Mouse (Mus musculus): ENCODE results near the gene Krt8. TPM values are rescaled to one million over a fixed set of nuclear protein-coding genes. Genes with fewer than 3 reads are reported as not detected.

The Krt8 gene
- polyA plus RNA-seq, 1 experiment: 0.61 TPM

DNA sequence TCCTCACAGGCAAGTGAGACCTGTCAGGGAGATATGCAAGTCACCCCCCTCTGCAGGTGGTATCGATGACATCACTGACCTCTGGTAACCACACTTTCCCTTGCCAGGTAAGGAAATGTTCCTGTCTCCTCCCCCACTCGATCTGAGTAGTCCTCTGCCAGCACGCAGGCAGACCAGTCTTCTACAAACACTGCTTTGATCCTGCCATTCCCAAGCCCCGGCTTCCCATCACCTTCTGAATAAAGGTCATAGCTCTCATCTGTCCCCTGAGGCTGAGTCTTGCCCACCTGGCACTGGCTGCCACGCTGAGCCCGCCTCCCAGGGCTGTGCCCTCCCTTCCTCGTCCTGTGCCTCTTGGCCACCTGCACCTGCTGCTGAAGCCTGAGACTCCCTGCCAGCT, 12.5 kb upstream of the Krt8 start:
- no peaks in the 10 kb centered on the region; the same call in none of the 2 replicates for H3K4me1 ChIP-seq (ENCODE audit: control insufficient read depth, insufficient read depth, low read length)
- no peaks in the 10 kb centered on the region for H3K27me3 ChIP-seq (ENCODE audit: control insufficient read depth, insufficient read depth, low read length)
- no peak for TF ChIP-seq POLR2A (IDR thresholded peaks at IDR 0.05; ENCODE audit: borderline replicate concordance, insufficient read depth, low read length)
- no peak for TF ChIP-seq CTCF (IDR thresholded peaks at IDR 0.05; ENCODE audit: borderline replicate concordance, insufficient read depth, low read depth, low read length)
- no peak overlapping the region for H3K27ac ChIP-seq (ENCODE audit: insufficient read depth, low read length)
- 32% methylated on average over 7 of the region's 7 CpGs for WGBS
- H3K4me3 ChIP-seq (replicated peaks; ENCODE audit: insufficient read depth, low read depth, low read length): no peak overlapping the region
- DNase-seq: no peak

DNA sequence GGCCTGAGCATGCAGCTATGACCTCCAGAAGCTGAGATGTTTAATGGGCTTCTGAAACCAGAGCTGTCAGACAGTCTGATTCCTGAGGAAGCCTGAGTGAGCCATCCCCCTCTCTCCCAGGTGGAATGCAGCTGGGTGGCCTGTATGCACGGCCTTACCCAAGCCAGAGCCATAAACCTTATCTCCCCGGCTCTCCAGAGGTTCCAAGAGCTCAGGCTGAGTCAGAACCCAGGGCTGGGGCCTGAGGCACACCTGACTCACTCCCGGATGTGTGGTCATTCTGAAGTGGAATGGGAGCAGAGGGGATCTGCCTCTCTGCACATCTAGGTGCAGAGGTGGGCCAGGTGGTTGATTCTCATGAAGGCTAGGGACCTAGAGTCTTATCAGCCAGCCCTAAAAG, 11.8 kb upstream of the Krt8 start:
- Histone ChIP-seq H3K4me3 (replicated peaks; ENCODE audit: insufficient read depth, low read depth, low read length) (no peak overlapping the region), H3K27ac (ENCODE audit: insufficient read depth, low read length) (no peak overlapping the region), H3K27me3 (ENCODE audit: control insufficient read depth, insufficient read depth, low read length) (no peaks in the 10 kb centered on the region), H3K4me1 (ENCODE audit: control insufficient read depth, insufficient read depth, low read length) (no peaks in the 10 kb centered on the region; the same call in none of the 2 replicates)
- TF ChIP-seq CTCF (IDR thresholded peaks at IDR 0.05; ENCODE audit: borderline replicate concordance, insufficient read depth, low read depth, low read length): no peak
- DNase-seq: no peak
- WGBS: 70% methylated on average over 3 of the region's 3 CpGs

DNA sequence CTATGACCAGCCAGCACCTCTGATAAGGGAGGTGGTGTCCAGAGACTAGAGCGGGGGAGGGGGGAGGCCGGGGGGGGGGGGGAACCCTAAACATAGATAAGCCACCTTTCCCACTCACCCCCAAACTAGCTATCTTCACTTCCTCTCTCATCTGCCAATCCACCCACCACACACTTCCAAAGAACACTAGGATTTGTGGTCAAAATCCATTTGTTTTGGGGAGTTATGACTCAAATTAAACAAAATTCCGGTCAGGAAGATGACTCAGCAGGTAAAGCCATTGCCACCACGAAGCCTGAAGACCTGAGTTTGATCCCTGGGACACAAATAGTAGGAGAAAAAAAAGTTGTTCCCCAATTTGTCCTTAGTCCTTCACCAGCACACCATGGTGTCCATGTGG, 10.6 kb upstream of the Krt8 start:
- no peak for TF ChIP-seq POLR2A (IDR thresholded peaks at IDR 0.05; ENCODE audit: borderline replicate concordance, insufficient read depth, low read length)
- TF ChIP-seq CTCF (IDR thresholded peaks at IDR 0.05; ENCODE audit: borderline replicate concordance, insufficient read depth, low read depth, low read length): no peak
- Histone ChIP-seq H3K4me3 (replicated peaks; ENCODE audit: insufficient read depth, low read depth, low read length) (no peak overlapping the region), H3K4me1 (ENCODE audit: control insufficient read depth, insufficient read depth, low read length) (no peaks in the 10 kb centered on the region; the same call in none of the 2 replicates), H3K27ac (ENCODE audit: insufficient read depth, low read length) (no peak overlapping the region), H3K27me3 (ENCODE audit: control insufficient read depth, insufficient read depth, low read length) (no peaks in the 10 kb centered on the region)
- 54% methylated on average over 4 of the region's 4 CpGs for WGBS
- no peak for DNase-seq

DNA sequence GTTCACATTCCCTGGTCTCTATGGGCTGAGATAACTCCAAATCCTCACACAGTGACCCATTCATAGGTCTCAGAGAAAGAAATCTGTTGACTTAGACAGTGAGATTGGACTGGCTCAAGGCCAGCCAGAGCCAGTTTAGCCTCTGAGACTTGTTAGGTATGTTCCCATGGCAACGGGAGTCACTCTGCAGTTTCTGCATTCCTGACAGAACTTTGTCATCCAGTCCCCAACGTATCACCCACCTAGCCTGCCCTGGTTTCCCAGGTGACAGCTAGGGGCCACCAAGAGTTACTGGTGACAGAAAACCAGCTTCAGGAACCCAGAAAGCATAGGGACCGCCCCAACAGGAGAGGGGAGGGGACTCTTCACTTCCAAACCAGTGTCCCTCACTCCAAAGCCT, 9.4 kb upstream of the Krt8 start:
- no peak for TF ChIP-seq CTCF (IDR thresholded peaks at IDR 0.05; ENCODE audit: borderline replicate concordance, insufficient read depth, low read depth, low read length)
- TF ChIP-seq POLR2A (IDR thresholded peaks at IDR 0.05; ENCODE audit: borderline replicate concordance, insufficient read depth, low read length): no peak
- WGBS: 60% methylated on average over 3 of the region's 3 CpGs

DNA sequence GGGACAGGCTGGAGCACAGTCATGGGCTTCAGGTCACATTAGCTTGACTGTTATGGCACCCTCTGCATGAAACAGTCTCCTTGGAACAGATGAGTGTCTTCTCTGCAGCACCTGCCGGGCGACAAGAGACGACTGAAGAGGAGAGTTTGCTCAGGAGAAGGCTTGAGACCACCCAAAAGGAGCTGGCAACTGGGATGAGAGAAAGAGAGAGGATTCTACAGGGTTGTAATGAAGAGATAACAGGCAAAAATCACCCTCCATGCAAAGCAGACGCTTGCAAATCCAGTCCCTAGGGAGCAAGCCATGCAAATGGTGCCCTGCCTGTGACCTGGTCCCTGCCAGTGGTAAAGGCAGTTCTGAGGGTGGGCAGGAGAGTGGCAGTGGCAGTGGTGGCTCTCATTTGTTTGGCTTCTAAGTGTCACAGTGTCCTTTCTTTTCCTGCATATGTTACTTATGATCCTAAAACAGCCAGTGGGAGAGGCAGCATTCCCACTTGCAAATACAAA, 8.0 kb upstream of the Krt8 start:
- no peak for DNase-seq
- 53% methylated on average over 4 of the region's 4 CpGs for WGBS
- no peak for TF ChIP-seq CTCF (IDR thresholded peaks at IDR 0.05; ENCODE audit: borderline replicate concordance, insufficient read depth, low read depth, low read length)
- TF ChIP-seq POLR2A (IDR thresholded peaks at IDR 0.05; ENCODE audit: borderline replicate concordance, insufficient read depth, low read length): no peak
- H3K27ac ChIP-seq (ENCODE audit: insufficient read depth, low read length): no peak overlapping the region
- no peak overlapping the region for H3K4me3 ChIP-seq (replicated peaks; ENCODE audit: insufficient read depth, low read depth, low read length)
- no peaks in the 10 kb centered on the region for H3K27me3 ChIP-seq (ENCODE audit: control insufficient read depth, insufficient read depth, low read length)
- no peaks in the 10 kb centered on the region; the same call in none of the 2 replicates for H3K4me1 ChIP-seq (ENCODE audit: control insufficient read depth, insufficient read depth, low read length)

More for the DNA sequence above, 9.4 kb upstream of the Krt8 start:
- DNase-seq: no peak
- Histone ChIP-seq H3K27me3 (ENCODE audit: control insufficient read depth, insufficient read depth, low read length) (no peaks in the 10 kb centered on the region), H3K27ac (ENCODE audit: insufficient read depth, low read length) (no peak overlapping the region), H3K4me3 (replicated peaks; ENCODE audit: insufficient read depth, low read depth, low read length) (no peak overlapping the region), H3K4me1 (ENCODE audit: control insufficient read depth, insufficient read depth, low read length) (no peaks in the 10 kb centered on the region; the same call in none of the 2 replicates)

DNA sequence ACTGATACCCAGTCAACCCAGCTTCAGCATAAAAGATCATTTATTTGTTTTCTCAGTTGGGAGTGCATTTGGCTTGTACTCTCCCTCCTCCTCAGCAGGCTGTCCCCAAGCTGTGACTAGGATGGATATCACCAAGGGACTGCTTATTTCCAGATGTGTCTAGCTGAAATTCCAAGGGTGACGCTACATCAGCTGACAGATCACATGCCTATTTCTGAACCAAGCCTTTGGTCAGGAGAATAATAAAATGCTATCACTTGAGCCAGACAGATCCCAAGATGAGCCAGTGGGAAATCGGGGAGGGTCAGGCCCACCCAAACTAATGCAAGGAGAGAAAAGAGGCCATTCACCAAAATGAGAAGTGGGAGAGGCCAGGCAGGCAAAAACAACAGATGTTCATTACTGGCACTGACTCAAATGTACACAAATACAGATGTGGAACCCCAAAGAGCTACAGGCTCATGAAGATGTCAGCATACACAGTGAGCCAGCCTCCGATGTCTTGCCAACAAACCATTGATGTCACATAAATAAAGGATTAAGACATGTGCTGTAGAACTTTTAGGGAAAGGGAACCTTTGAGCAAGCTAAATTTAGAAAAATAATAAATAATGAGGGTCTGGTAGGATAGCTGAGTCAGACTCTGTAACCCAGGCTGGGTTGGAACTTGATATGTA, 6.4 kb upstream of the Krt8 start:
- no peak for DNase-seq
- 63% methylated on average over 3 of the region's 3 CpGs for WGBS
- H3K27me3 ChIP-seq (ENCODE audit: control insufficient read depth, insufficient read depth, low read length): no peaks in the 10 kb centered on the region
- no peaks in the 10 kb centered on the region for H3K4me1 ChIP-seq (ENCODE audit: control insufficient read depth, insufficient read depth, low read length)
- no peak overlapping the region for H3K4me3 ChIP-seq (replicated peaks; ENCODE audit: insufficient read depth, low read depth, low read length)
- TF ChIP-seq POLR2A (IDR thresholded peaks at IDR 0.05; ENCODE audit: borderline replicate concordance, insufficient read depth, low read length): no peak
- no peak for TF ChIP-seq CTCF (IDR thresholded peaks at IDR 0.05; ENCODE audit: borderline replicate concordance, insufficient read depth, low read depth, low read length)
- H3K27ac ChIP-seq (ENCODE audit: insufficient read depth, low read length): no peak overlapping the region

DNA sequence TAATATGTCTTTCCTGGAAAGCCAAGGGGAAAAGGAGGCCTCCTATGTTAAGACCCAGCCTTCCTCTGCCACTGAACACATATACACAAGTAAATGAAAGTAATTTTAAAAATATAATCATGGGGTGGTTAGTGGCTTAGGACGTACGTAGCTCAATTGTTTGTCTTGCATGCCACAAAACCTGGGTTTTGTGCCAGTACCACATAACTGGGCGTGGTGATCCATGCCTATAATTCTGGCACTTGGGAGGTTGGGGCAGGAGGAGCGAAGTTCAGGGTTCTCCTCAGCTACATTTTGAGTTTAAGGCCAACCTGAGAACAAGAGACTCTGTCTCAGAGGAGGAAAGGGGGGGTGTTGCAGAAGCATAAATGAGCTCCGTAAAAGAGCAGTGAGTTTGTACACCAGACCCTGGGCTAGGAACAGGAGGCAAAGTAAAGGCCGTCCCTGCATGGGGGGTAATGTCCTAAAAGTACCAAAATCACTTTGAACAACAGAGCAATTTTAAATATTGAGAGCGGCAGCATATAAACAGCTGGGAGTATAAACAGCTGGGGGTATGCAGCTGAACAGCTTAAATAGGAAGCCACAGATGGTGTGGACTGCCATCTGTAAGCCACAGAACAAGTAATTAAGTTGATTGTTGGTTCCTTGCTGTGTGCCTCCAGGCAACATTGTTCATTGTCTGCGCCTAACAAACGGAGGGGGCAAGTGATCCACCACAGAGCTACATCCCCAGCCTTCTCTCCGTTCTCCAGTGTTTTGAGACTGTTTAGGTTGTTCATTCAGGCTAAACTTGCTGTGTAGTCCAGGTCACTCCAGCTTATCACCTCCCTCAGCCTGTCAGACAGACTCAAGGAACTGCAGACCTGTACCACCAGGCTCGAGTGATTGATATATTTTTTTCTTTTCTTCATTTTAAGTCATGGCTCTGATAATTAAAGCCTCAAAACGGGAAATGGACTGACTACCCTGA, 3.1 kb upstream of the Krt8 start:
- Histone ChIP-seq H3K4me1 (ENCODE audit: control insufficient read depth, insufficient read depth, low read length) (no peaks in the 10 kb centered on the region; the same call in 1 of the 2 replicates), H3K27ac (ENCODE audit: insufficient read depth, low read length) (no peak overlapping the region), H3K27me3 (ENCODE audit: control insufficient read depth, insufficient read depth, low read length) (no peaks in the 10 kb centered on the region; the same call in 1 of the 2 replicates), H3K4me3 (replicated peaks; ENCODE audit: insufficient read depth, low read depth, low read length) (no peak overlapping the region)
- DNase-seq: no peak
- 47% methylated on average over 12 of the region's 12 CpGs for WGBS
- TF ChIP-seq CTCF (IDR thresholded peaks at IDR 0.05; ENCODE audit: borderline replicate concordance, insufficient read depth, low read depth, low read length): no peak
- TF ChIP-seq POLR2A (IDR thresholded peaks at IDR 0.05; ENCODE audit: borderline replicate concordance, insufficient read depth, low read length): no peak
